Mouse (Mus musculus) cerebellum, adult 2 months (tissue): ENCODE data around the gene Kif18a.

Source experiments
- CTCF ChIP-seq: fragments of 200-500 bp; IDR thresholded peaks from 2 replicates; pipeline ENCODE4 v1.5.1; 2011; ENCODE audit warnings: low read depth, mild to moderate bottlenecking, control low read depth, low read length, moderate library complexity, borderline replicate concordance; ENCODE audit not compliant: insufficient read depth
- POLR2A ChIP-seq: fragments of 200-500 bp; IDR thresholded peaks from 2 replicates; pipeline ENCODE4 v1.6.1; 2011; ENCODE audit warnings: low read length, control low read depth, borderline replicate concordance; ENCODE audit not compliant: insufficient read depth

DNA sequence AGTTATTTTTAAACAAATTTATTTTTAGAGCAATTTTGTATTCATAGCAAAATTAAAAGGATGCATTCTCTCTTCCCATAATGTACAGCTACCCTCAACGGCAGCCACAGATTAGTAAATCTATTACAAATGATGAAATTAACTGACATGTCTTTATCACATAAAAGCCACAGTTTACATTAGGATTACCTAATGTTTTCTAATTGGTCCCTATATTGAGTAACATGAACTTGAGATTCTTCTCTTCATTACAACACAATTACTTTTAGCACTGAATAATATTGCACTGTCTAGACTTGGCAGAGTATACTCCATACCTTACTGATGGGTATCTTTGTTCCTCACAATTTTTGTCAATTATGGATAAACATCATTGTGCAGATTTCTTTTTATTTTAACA is 17.8 kb upstream of the Kif18a start:
- no peak for TF ChIP-seq CTCF
- TF ChIP-seq POLR2A: no peak
